Mouse (Mus musculus): ENCODE data around the gene Lrrc10b. TPM values are rescaled to one million over a fixed set of nuclear protein-coding genes. Genes with fewer than 3 reads are reported as not detected.

The Lrrc10b gene
- polyA plus RNA-seq, 1 experiment from 2014 or later = 0.06 TPM

- no peak for ATAC-seq (ENCODE audit: low read depth)
- Histone ChIP-seq H3K27me3 (peaks cover 16% of the 10 kb centered on the region; the same call in 1 of the 2 replicates), H3K4me2 (no peak overlapping the region), H3K4me3 (replicated peaks) (no peak overlapping the region), H3K4me1 (replicated peaks) (no peaks in the 10 kb centered on the region), H3K27ac (no peak overlapping the region), H3K9ac (no peak overlapping the region), H3K9me3 (replicated peaks) (no peaks in the 10 kb centered on the region), H3K36me3 (no peaks in the 10 kb centered on the region)
- no peak for DNase-seq
- WGBS (ENCODE audit: insufficient replicate concordance) = 50% methylated on average over 8 of the region's 8 CpGs
These were observed 11.9 kb upstream of the Lrrc10b start for GRCm38 (mm10) chr19:10469171-10469658.

GRCm38 (mm10) chr19:10464427-10464826, 7.2 kb upstream of the Lrrc10b start:
- ATAC-seq (ENCODE audit: low read depth) = no peak
- H3K36me3 ChIP-seq = no peaks in the 10 kb centered on the region
- DNase-seq = no peak
- no peaks in the 10 kb centered on the region for H3K4me1 ChIP-seq (replicated peaks)
- H3K9ac ChIP-seq = no peak overlapping the region
- no peaks in the 10 kb centered on the region for H3K9me3 ChIP-seq (replicated peaks)
- no peak overlapping the region for H3K27ac ChIP-seq
- H3K27me3 ChIP-seq = peaks cover 58% of the 10 kb centered on the region
- no peak overlapping the region for H3K4me2 ChIP-seq
- no peak overlapping the region for H3K4me3 ChIP-seq (replicated peaks)
- WGBS (ENCODE audit: insufficient replicate concordance) = 34% methylated on average over 4 of the region's 4 CpGs

- Histone ChIP-seq H3K4me3 (replicated peaks) (no peak overlapping the region), H3K27ac (no peak overlapping the region), H3K27me3 (peaks cover 87% of the 10 kb centered on the region), H3K36me3 (no peaks in the 10 kb centered on the region), H3K4me2 (no peak overlapping the region), H3K9ac (no peak overlapping the region), H3K9me3 (replicated peaks) (no peaks in the 10 kb centered on the region), H3K4me1 (replicated peaks) (peaks cover 14% of the 10 kb centered on the region)
- no peak for ATAC-seq (ENCODE audit: low read depth)
- DNase-seq = no peak
- WGBS (ENCODE audit: insufficient replicate concordance) = 33% methylated on average over 7 of the region's 7 CpGs
These were observed 4.3 kb upstream of the Lrrc10b start for GRCm38 (mm10) chr19:10461584-10461983.

GRCm38 (mm10) chr19:10459907-10460306, 2.6 kb upstream of the Lrrc10b start:
- peaks cover 95% of the 10 kb centered on the region for H3K27me3 ChIP-seq
- peaks cover 22% of the 10 kb centered on the region for H3K4me1 ChIP-seq (replicated peaks)
- H3K4me2 ChIP-seq = no peak overlapping the region
- H3K9me3 ChIP-seq (replicated peaks) = no peaks in the 10 kb centered on the region
- no peak overlapping the region for H3K4me3 ChIP-seq (replicated peaks)
- DNase-seq (no peak), ATAC-seq (ENCODE audit: low read depth) (no peak)
- H3K36me3 ChIP-seq = no peaks in the 10 kb centered on the region
- no peak overlapping the region for H3K27ac ChIP-seq
- H3K9ac ChIP-seq = no peak overlapping the region
- WGBS (ENCODE audit: insufficient replicate concordance) = 34% methylated on average over 11 of the region's 11 CpGs

DNA sequence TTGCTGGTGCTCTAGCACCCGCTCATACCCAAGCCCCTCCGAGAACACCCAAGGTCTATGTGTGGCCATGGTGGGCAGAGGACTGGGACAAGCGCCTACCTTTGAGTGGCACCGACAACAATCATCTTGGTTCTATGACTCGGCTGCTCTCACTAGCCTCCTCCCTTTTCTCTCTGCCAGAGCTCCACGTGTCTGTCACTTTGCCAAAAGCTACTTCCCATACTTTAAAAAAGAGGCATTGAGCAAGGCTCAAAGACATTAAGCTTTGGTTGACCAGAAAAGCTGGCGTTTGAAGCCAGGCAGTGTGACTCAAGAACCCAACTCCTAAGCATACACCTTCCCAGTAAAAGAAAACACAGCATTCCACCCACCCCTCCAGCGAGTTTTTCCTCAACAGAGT, 823 bp upstream of the Lrrc10b start:
- H3K4me3 ChIP-seq (replicated peaks) = peak overlapping the region; percentile 48; the same call in 1 of the 2 replicates

GRCm38 (mm10) chr19:10457484-10457800, 169 bp upstream of the Lrrc10b start:
- peaks cover 98% of the 10 kb centered on the region for H3K27me3 ChIP-seq
- no peaks in the 10 kb centered on the region for H3K9me3 ChIP-seq (replicated peaks)
- H3K9ac ChIP-seq = no peak overlapping the region
- ATAC-seq (ENCODE audit: low read depth) (peak; percentile 37), DNase-seq (no peak)
- H3K4me1 ChIP-seq (replicated peaks) = peaks cover 26% of the 10 kb centered on the region
- no peaks in the 10 kb centered on the region for H3K36me3 ChIP-seq
- H3K27ac ChIP-seq = no peak overlapping the region
- peak overlapping the region; percentile 48 for H3K4me3 ChIP-seq (replicated peaks)
- WGBS (ENCODE audit: insufficient replicate concordance) = under 1% methylated on average over 30 of the region's 34 CpGs
- peak overlapping the region; percentile 62 for H3K4me2 ChIP-seq

More for the DNA sequence above, 823 bp upstream of the Lrrc10b start:
- ATAC-seq (ENCODE audit: low read depth) (no peak), DNase-seq (no peak)
- no peaks in the 10 kb centered on the region for H3K36me3 ChIP-seq
- WGBS (ENCODE audit: insufficient replicate concordance) = 26% methylated on average over 8 of the region's 8 CpGs
- no peaks in the 10 kb centered on the region for H3K9me3 ChIP-seq (replicated peaks)
- peaks cover 26% of the 10 kb centered on the region for H3K4me1 ChIP-seq (replicated peaks)
- no peak overlapping the region for H3K27ac ChIP-seq
- H3K9ac ChIP-seq = no peak overlapping the region
- peaks cover 98% of the 10 kb centered on the region for H3K27me3 ChIP-seq
- peak overlapping the region; percentile 62 for H3K4me2 ChIP-seq

GRCm38 (mm10) chr19:10455437-10455806, 1.9 kb downstream of the Lrrc10b start:
- ATAC-seq (ENCODE audit: low read depth) = no peak
- Histone ChIP-seq H3K27ac (no peak overlapping the region), H3K36me3 (no peaks in the 10 kb centered on the region), H3K4me3 (replicated peaks) (no peak overlapping the region), H3K4me1 (replicated peaks) (peaks cover 26% of the 10 kb centered on the region), H3K9ac (no peak overlapping the region), H3K27me3 (peaks cover 94% of the 10 kb centered on the region), H3K9me3 (replicated peaks) (no peaks in the 10 kb centered on the region), H3K4me2 (no peak overlapping the region)
- WGBS (ENCODE audit: insufficient replicate concordance) = 45% methylated on average over 3 of the region's 3 CpGs
- no peak for DNase-seq

- H3K27me3 ChIP-seq = peaks cover 89% of the 10 kb centered on the region
- no peak overlapping the region for H3K4me2 ChIP-seq
- H3K9ac ChIP-seq = no peak overlapping the region
- H3K4me3 ChIP-seq (replicated peaks) = no peak overlapping the region
- no peak overlapping the region for H3K27ac ChIP-seq
- DNase-seq (no peak), ATAC-seq (ENCODE audit: low read depth) (peak; percentile 27; the same call in 1 of the 2 replicates)
- H3K4me1 ChIP-seq (replicated peaks) = peaks cover 26% of the 10 kb centered on the region
- WGBS (ENCODE audit: insufficient replicate concordance) = 30% methylated on average over 4 of the region's 4 CpGs
- no peaks in the 10 kb centered on the region for H3K9me3 ChIP-seq (replicated peaks)
- no peaks in the 10 kb centered on the region for H3K36me3 ChIP-seq
These were observed 2.4 kb downstream of the Lrrc10b start for GRCm38 (mm10) chr19:10454718-10455436.

- Histone ChIP-seq H3K36me3 (no peaks in the 10 kb centered on the region), H3K27me3 (peaks cover 37% of the 10 kb centered on the region), H3K4me1 (replicated peaks) (peaks cover 16% of the 10 kb centered on the region), H3K9ac (no peak overlapping the region), H3K4me3 (replicated peaks) (no peak overlapping the region), H3K4me2 (no peak overlapping the region), H3K27ac (no peak overlapping the region), H3K9me3 (replicated peaks) (no peaks in the 10 kb centered on the region)
- ATAC-seq (ENCODE audit: low read depth) = no peak
- WGBS (ENCODE audit: insufficient replicate concordance) = 3% methylated on average over 3 of the region's 3 CpGs
- DNase-seq = peak; percentile 28
These were observed 7.6 kb downstream of the Lrrc10b start for GRCm38 (mm10) chr19:10449708-10450107.

GRCm38 (mm10) chr19:10449190-10449589, 8.1 kb downstream of the Lrrc10b start:
- Histone ChIP-seq H3K4me2 (no peak overlapping the region), H3K9ac (no peak overlapping the region), H3K4me3 (replicated peaks) (no peak overlapping the region), H3K27me3 (peaks cover 32% of the 10 kb centered on the region), H3K27ac (no peak overlapping the region), H3K4me1 (replicated peaks) (peaks cover 18% of the 10 kb centered on the region), H3K9me3 (replicated peaks) (no peaks in the 10 kb centered on the region), H3K36me3 (no peaks in the 10 kb centered on the region)
- ATAC-seq (ENCODE audit: low read depth) (no peak), DNase-seq (no peak)
- WGBS (ENCODE audit: insufficient replicate concordance) = 48% methylated on average over 6 of the region's 6 CpGs

DNA sequence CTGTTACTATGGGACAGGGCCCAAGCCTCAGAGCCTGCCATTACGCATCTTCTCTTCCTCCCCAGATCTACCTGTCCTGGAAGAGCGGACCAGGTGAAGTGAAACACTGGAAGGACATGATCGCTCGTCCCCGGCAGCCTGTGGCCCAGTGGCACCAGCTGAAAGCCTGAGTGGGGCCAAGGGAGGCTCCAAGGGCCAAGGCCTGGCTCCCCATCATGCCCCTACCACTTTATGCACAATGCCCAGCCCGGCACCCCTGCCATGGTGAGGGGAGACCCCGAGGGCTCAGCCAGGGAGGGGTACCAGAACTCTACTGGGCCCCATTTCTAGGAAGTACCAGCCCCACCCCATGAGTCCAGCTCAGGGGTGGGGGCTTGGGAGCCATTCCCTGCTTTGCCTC, 9.0 kb downstream of the Lrrc10b start:
- ATAC-seq (ENCODE audit: low read depth) (no peak), DNase-seq (no peak)
- Histone ChIP-seq H3K27ac (no peak overlapping the region), H3K9ac (no peak overlapping the region), H3K27me3 (peaks cover 23% of the 10 kb centered on the region), H3K36me3 (no peaks in the 10 kb centered on the region), H3K9me3 (replicated peaks) (no peaks in the 10 kb centered on the region), H3K4me2 (no peak overlapping the region), H3K4me3 (replicated peaks) (no peak overlapping the region), H3K4me1 (replicated peaks) (peaks cover 27% of the 10 kb centered on the region)
- WGBS (ENCODE audit: insufficient replicate concordance) = 69% methylated on average over 7 of the region's 7 CpGs

All from liver, embryonic 13.5 days (tissue).